Mouse (Mus musculus): ENCODE measurements around the gene Fbxl18.
"Not testable (repeated sequence)": the region's sequence is repeated elsewhere in the genome, so short reads cannot be mapped to it uniquely, and the experiment has no call there.

Fbxl18 gene

DNA sequence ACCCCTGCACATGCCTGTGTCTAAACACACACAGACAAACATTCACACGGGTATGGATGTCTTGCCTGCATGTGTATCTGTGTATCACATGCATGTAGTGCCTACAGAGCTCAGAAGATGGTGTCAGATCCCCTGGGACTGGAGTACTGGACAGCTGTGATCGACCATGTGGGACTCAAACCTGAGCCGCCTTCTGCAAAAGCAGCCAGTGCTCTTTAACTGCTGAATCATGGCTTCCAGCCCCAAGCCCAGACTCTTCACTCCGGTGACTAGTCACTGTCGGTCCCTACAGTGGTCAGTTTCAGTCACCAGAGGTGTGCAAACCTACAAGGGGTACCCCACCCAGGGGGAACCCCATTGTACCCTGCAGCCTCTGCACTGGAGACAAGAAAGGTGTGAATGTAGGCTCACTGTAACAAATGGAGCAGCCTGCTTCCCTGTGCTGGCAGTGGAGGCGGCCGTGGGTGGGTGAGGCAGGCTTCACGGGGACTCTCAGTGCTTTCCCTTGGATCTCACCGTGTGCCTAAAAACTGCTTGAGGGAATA, 3.9 kb upstream of the Fbxl18 start:
- DNase-seq, result peak; percentile 90

DNA sequence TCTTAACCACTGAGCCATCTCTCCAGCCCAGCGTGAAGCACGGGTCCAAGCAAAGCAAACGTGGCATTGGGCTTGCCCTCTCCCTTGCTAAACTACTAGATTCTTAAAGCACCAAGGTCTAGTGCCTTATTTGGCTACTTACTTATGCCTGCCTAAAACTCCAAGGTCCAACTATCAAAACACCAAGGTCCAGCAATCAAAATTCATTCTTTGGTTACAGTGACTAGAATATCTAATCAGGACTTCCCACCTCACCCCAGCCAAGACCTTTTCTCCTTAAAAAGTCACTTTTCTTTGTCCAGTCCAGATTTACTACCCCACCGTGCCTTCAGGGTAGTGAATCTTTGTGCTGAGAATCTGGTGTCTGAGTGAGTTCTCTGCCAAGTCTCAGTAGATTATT, 3.1 kb upstream of the Fbxl18 start:
- DNase-seq, result no peak

DNA sequence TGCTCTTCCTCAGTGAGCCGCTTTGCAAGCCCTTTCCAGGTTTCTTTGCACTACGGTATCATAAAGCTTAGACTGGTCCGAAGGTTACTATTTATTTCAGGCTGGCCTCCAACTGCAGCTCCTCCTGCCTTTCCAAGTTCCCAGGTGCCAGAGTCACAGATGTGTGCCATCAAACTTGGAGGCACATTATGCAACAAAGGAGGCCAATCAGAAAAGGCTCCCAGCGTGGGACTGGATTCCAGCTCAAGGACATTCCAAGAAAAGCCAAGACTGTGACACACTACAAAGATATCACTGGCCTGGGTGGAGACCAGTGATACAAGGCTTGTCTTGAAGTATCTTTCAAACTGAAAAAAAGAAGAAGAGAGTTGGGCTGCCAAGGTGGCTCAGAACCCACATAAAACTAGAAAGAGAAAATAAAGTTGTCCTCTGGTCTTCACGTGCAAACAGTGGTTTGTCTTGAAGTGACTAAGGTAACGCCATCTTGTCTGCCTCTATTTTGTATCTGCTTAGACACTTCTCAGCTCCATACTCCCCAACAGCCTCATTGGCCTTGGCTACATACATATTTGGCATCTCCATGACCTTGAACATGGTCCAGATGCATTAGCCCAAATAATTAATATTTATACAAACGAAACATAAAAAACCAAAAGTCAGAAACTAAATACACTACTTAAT, 2.5 kb upstream of the Fbxl18 start:
- no peak for DNase-seq

DNA sequence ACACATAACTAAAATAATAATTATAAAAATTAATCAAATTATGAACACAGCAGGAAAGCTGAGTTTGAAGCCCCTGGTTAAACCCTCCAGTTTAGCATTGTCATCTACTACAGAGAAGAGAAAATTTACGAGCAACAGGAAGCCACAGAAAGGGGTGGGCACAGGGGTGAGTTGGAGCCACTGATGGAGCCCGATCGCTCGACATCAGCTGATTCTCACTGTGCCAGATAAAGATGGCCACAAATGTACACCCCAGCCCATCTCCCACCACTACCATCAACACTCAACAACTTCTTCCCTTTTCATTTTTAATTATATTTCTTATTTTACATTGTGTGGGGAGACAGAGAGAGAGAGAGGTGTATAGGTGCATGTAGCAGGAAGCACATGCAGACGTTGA, 1.5 kb upstream of the Fbxl18 start:
- DNase-seq, result no peak

DNA sequence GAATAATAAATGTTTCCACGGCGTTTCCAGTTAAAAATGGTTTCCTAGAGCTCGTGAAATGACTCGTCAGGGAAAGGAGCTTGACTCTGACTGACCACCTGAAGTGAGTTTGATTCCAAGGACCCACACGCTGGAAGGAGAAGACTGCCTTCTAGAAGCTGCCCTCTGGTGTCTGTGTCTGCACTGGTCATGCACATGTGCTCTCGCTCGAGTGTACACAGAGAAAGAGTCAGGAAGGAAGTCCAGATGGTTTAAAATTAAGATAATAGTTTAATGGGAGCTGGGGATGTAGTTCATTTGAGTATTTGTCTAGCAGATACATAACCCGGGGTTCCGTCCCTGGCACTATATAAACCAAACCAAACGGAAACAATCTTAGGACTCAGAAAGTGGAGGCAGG, 971 bp upstream of the Fbxl18 start:
- DNase-seq, result no peak

DNA sequence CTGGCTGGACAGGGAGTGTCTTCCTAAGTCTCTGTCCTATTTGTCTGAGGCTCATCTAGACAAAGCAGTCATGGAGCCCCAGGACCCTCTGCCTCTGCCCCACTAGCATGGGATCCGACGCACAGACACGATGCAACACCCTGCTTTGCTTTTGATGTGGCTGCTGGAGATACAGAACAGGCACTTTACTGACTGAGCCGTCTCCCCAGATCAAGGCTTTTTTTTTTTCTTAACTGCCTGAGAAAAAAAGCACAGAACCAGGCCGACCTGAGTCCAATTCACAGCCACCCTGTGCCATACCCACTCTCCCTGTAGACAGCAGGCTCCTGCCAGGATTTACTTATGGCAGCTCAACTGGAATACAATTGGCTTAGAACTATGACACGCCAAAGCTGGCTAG, 3.8 kb downstream of the Fbxl18 start:
- no peak for DNase-seq

DNA sequence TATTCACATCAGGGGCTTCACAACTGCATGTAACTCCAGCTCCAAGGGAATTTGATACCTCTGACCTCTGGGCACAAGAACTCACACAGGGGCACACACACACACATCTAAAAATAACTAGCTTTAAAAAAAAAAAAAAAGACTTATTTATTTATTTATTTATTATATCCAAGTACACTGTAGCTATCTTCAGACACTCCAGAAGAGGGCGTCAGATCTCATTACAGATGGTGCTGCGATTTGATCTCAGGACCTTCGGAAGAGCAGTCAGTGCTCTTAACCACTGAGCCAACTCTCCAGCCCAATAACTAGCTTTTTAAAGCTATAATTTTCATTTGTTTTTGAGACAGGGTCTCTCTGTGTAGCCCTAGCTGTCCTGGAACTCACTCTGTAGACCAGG, 7.7 kb downstream of the Fbxl18 start:
- DNase-seq, result not testable (repeated sequence)

DNA sequence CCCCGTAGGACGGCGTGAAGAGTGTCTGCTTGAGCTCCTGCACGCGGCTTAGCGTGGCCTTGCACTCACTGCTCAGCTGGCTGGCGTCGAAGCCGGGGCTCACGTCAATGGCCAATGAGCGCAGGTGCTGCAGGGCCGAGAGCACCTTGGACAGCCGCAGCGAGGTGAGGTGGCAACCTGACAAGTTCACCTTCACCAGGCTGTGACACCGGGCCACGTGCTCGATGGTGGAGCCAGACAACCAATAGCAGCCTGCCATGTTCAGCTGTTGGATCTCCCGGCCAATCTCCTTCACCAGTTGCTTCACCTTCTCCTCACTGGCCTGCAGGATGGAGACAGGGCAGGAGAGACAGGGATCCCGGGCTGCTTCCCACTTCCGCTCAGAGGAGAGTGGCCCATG, 8.5 kb downstream of the Fbxl18 start:
- no peak for DNase-seq

DNA sequence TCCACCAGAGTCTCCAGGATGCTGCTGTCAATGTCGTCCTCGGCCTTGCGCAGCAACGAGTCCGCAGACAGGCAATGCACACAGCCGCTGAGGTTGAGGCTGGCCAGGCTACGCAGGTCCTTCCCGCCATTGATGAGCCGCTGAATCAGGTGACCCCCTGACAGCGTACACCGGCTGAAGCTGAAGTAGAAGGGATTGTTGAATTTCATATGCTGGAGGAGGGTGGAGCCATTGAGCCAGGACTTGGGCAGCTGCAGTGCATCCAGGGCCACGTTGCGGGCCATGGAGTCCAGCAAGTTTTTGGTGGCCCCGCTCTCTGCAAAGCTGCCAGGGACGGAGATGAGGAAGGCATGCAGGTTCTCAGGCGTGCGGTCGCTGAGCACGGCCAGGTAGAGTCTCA, 9.0 kb downstream of the Fbxl18 start:
- no peak for DNase-seq

DNA sequence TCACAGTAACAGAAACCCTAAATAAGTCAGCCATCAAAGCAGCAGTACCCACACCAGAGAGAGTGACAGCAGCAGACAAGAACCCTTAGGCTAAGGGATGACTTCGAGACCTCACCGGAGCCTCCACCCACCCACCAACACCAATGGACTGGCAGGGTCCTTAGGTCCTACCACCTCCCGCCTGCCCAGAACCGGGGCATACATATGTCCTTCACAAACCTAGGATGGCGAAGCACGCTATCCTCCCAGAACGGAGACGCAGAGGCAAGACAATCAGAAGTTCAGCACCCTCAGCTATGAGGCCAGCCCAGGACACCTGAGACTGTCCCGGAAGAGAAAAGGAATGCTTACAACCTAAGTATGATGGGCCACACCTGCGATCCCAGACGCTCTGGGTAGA, 12.8 kb downstream of the Fbxl18 start:
- DNase-seq, result no peak

DNA sequence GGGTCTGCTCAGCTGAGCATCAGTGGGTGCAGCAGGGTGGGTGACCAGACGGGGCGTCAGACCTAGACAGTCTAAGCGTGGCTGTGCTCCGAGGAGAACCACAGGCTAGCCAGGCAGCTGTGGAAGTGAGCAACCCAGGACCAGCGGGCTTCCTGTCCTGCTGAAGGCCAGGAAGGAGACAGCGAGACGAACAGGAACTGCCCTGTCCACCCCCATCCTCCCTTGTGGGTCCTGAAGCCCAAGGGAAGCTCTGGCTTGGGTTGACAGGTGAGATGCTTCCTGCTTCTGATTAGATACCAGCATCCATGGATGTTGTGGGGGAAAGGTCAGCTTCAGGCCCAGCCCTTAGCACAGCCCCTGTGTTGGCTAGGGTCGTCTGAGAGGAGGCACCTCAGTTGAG, 13.3 kb downstream of the Fbxl18 start:
- no peak for DNase-seq

DNA sequence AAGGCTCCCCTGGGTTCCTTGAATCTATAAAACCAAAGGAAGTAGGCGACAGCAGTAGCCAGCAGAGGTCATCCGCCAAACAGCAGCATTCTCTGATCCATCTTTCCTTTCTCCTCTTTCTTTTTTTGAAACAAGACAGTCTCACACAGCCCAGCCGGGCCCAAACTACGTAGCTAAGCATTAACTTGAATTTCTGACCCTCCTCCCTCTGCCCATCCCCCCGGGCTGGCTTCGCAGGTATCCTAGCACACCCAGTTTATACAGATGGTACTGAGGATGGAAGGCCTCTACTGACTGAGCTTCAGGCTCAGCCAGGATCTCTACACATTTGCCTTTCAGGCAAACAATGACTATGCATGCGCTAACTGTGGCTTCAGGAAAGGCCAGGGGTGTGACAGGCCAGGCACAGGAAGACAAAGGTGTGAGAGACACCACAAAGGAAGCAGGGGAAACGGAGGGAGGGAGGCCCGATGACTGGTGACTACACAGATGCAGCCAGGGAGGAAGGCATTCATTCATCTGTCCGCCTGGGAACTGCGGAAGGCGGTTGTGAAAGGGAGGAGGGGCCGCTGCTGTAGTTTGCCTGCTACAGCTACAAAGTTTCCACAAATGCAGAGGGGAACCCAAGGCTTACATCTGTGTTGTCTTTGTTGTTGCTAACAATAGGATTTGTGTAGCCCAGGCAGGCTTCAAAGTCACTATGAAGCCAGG, 14.3 kb downstream of the Fbxl18 start:
- DNase-seq, result no peak

DNA sequence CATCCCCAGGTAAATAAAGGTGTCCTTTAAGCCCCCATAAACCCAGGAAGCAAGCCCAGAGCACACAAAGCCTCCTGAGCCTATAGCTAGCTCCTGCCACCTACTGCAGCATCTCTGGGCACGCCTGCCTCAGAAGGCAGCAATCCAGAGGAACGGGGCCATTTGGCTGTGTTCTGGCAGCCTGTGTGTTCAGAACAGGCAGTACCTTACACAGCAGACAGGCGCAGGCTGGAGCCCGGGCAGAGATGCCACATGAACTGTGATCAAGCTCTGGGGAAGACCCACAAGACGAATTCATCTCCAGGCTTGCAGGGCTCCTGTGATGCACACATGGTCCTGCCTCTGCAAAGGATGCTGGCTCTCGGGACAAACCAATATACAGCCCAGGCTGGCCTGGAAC, 15.0 kb downstream of the Fbxl18 start:
- DNase-seq, result peak; percentile 82

DNA sequence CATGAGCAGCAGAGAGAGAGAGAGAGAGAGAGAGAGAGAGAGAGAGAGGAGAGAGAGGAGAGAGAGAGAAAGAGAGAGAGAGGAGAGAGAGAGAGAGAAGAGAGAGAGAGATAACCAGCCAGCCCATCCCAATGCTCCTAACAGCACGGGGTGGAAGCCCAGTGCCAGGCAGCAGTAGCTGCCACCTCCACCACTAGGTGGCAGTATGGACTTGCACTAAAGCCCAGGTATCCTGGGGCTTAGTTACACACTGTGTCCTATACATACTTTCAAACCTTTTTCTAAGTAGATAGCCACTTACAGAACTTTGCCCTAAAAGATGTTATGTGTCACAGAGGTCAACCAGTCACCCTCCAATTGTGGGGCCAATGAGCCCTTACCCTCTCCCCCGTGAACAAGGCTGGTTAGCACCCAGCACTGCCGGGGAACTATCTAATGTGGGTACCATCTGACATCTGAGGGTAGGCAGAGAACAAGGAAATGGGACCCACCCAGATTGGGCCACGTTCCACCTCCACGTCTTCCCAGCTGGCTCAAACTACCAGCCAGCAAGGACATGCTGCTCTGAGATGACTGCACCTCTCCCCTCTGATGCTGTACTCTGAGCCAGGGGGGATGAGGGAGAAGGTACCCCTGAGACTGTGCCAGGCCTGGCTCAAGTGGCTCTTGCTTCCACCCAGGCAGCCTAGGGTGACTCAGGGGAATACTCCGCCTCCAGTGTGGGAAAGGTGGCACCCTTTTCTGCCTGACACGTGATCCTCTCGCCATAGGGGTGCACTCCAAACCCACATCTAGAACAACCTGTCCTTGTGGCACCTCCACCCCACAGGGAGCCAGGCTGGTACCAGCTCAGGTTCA, 15.7 kb downstream of the Fbxl18 start:
- DNase-seq, result peak; percentile 85

DNA sequence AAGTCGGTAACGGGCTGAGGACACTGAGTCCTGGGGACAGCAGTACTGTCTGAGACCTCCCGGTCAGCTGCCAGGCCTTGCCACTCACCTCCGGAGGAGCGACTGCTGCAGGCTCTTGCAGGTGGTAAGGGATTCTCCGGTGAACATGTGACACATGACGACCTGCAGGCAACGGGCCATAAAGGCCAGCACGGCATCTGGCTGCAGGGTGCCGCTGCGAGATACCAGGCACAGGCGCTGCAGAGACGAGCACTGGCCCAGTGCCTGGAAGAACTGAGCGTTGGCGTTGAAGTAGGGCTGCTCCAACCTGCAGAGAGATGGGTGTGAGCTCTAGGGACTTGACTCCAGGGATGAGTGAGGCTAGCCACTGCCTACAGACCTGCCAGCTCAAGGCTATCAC, 16.7 kb downstream of the Fbxl18 start:
- DNase-seq, result peak; percentile 84

DNA sequence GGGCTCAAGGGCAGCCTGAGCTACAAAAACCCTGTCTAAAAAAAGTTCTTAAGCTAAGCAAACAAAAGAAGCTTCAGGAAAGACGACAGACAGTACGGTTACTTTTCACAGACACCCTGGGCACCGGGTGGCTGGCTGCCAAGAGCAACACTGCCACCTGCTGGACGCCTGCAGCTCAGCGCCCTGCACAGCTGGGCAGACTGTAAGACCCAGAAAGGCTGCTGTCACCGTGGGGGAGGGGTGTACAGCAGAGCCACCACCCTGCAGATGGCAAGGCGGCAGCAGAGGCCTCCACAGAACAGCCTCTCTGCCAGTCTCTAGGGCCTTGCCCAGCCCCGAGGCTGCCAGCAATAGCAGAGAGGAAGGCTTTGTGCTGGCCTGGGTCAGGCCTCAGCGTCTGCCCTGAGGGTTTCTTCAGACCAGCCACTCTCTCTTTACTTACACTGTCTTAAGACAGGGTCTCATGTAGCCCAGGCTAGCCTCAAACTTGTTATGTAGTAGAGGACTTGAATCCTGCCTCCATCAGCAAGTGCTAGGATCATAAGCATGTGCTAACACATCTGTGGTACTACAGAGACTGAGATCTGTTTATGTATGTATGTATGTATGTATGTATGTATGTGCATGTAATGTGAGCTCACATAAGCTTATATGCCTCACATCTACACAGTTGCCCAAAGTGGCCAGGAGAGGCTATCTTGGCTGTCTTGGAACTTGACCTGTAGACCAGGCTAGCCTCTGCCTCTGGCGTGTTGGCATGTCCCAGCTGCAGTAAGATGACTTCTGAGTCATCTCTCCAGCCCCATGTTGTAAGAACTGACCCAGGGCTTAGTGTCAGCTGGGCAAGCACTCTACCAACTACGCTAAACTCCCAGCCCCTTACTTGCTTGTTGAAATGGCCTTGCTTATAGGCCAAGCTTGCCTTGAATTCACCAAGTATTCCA, 17.6 kb downstream of the Fbxl18 start:
- peak; percentile 90 for DNase-seq

DNA sequence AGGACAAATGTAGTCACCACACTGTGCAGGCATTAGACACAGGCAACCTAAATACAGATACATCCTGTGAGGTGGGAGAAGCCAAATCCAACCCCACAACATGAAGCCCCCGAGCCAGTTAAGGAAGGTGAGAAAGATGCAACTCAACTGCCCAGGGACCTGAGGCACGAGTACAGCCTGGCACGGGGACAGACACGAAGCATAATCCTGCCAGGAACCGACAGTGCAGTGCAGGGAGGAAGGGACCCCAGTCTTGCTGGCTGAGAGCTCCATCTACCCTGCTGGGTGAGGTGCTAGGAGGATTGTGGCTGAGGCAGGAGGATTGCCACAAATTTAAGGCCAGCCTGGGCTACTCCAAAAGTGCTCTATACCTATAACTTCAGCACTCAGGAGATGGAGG, 18.3 kb downstream of the Fbxl18 start:
- no peak for DNase-seq

DNA sequence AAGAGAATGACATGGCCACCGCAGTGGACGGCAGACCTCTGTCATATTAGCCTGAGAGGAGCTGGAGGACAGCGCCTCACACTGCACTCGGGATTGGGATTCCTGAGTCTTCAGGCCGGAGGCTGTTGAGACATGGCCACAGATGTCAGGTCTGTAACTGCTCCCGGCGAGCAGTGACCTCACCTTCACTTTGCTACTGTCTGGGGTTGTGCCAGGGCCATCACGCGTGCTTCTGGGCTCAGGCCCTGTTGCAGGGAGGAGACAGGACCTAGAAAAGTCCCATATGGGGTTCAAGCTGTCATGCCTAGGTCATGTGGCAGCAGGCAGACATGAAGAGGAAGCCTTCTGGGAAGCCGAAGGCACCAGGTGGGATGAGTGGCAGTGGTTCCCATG, 19.7 kb downstream of the Fbxl18 start:
- DNase-seq, result no peak

DNA sequence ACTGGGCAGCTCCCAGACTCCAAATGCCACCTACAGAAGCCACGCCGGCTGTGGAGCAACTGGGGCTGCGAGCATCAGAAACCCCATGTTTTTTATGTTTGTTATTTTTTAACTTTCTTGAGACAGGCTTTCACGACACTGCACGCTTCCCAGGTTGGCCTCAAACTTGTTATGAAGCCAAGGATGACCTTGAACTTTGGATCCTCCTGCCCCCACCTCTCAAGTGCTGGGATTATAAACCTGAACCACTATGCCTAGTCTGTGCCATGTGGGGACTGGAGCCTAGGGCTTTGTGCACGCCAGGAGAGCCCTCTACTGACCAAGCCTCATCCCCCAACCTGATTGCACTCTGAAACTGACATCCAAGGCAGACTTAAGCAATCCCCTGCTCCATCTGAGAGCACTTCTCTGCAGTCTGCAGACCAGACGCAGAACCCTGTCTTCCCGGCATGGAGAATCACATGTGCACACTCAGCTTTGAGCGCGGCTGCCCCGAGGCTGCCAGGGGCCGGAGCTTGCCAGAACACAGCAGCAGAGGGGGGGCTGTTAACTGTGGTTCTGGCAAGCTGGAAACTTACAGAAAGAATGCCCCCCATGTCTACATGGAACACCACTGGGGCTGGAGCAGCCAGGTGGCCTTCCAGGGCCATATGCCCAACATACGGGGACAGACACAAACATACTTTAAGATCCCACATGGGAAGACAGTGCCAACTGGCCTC, 20.3 kb downstream of the Fbxl18 start:
- no peak for DNase-seq

DNA sequence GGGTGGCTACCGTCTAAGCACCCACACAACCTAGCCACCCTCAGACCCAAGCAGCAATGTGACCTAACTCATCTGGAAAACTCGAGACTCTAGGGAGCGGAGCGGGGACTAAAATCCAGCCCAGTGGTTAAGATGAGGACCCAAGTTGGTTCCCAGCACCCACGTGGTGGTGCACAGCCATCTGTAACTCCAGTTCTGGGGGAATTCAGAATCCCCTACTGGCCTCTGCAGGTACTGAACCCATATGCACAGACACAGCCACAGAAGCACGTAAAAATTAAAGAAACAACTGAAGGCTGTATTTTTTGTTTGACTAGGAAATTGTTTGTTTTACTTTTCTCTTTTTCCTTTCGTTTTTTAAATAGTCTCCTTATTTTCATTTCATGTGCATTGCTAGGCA, 21.5 kb downstream of the Fbxl18 start:
- no peak for DNase-seq

DNA sequence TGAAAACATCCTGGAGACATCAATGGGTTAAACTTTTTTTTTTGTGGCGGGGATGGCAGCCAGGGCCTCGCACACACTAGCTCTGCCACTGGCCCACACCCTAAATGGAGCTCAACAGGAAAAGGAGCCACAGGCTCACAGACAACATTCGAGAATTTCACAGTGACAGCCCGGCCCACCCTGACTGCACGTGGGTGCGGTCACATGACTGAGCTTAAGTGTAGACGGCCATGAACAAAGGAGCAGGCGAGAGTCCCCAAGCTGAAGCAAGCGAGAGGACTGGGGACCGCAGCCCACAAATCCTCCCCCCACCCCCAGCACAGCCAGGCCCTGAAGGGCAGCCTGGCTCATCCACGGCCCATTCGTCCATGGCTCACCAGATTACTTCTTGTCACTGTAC, 23.5 kb downstream of the Fbxl18 start:
- DNase-seq, result no peak

DNA sequence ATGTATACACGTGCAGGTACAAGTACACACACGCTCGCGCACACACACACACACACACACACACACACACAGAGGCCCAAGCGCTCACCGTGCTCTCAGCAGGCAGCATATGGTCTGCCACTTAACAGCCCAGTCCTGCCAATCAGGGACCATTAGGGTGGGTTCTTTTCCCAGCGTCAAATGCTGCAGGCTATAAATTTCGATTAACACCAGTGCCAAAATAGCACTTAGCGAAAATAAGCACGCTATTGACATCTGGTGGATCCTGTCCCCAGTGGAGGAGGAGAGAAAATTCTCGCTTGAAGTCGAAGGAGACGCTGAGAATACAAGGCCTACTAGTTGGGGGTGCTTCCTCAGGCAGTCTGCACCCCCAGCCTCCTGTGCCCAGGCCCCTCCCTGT, 25.8 kb downstream of the Fbxl18 start:
- DNase-seq, result no peak

Data from right cerebral cortex, adult 18-20 months (tissue).